Mouse (Mus musculus) spleen, adult 2 months (tissue): ENCODE data around the gene Osbpl10. TPM values are rescaled to one million over a fixed set of nuclear protein-coding genes. Genes with fewer than 3 reads are reported as not detected.

Source experiments
- DNase-seq, 2 experiments: peaks; one replicate each; pipeline versions ENCODE4 v3.0.0 to v3.0.0-alpha.2; 2012 to 2021; ENCODE audit warnings: low spot score in 2 of 2, low read depth in 1 of 2
- H3K27ac ChIP-seq: fragments of 200-500 bp; 2 replicates; pipeline ENCODE4 v1.5.1; 2012; ENCODE audit warnings: low read length, inconsistent platforms; ENCODE audit not compliant: insufficient read depth
- H3K27me3 ChIP-seq: fragments of 200-500 bp; 2 replicates; pipeline ENCODE4 v1.6.1; 2012; ENCODE audit warnings: mild to moderate bottlenecking, moderate library complexity, low read length, inconsistent platforms; ENCODE audit not compliant: control insufficient read depth, insufficient read depth
- H3K36me3 ChIP-seq: fragments of 200-500 bp; 2 replicates; pipeline ENCODE4 v1.6.1; 2012; ENCODE audit warnings: mild to moderate bottlenecking, low read length, inconsistent platforms; ENCODE audit not compliant: control insufficient read depth, insufficient read depth
- H3K4me1 ChIP-seq: fragments of 200-500 bp; 2 replicates; pipeline ENCODE4 v1.6.1; 2011; ENCODE audit warnings: inconsistent platforms; ENCODE audit not compliant: control insufficient read depth, insufficient read depth, insufficient read length
- H3K4me3 ChIP-seq: fragments of 200-500 bp; 2 replicates; pipeline ENCODE4 v1.5.1; 2011; ENCODE audit warnings: mild to moderate bottlenecking, inconsistent platforms; ENCODE audit not compliant: insufficient read depth, insufficient read length; ENCODE audit errors: extremely low read depth
- CTCF ChIP-seq: fragments of 200-500 bp; IDR thresholded peaks from 2 replicates; pipeline ENCODE4 v1.5.1; 2011; ENCODE audit warnings: mild to moderate bottlenecking, inconsistent platforms; ENCODE audit not compliant: insufficient read depth, insufficient read length, insufficient replicate concordance; ENCODE audit errors: extremely low read depth
- POLR2A ChIP-seq: fragments of 200-500 bp; IDR thresholded peaks from 2 replicates; pipeline ENCODE4 v1.6.1; 2011; ENCODE audit warnings: low read depth, low read length, inconsistent platforms
- WGBS: fragments of 180-500 bp; shearing (Covaris S2); methylation state at CpG from one replicate; pipeline ENCODE4 v1.1.7; 2018; 5-methylcytosine and 5-hydroxymethylcytosine counted together
- polyA plus RNA-seq: library from polyadenylated mRNA; depleted of rRNA; stranded (reverse); fragments of >200 nt; gene quantifications from 2 replicates; pipeline ENCODE4 v1.2.3, GENCODE M21; 2012; rRNA removed

Osbpl10 gene
- polyA plus RNA-seq, 1 experiment: 0.54 TPM

GRCm38 (mm10) chr9:115278641-115279040 is 300.3 kb downstream of the Osbpl10 start:
- H3K27ac ChIP-seq: no peak overlapping the region
- peaks cover 20% of the 10 kb centered on the region for H3K36me3 ChIP-seq
- TF ChIP-seq CTCF (no peak), POLR2A (no peak)
- H3K4me1 ChIP-seq: no peaks in the 10 kb centered on the region; the same call in 1 of the 2 replicates
- H3K27me3 ChIP-seq: no peaks in the 10 kb centered on the region
- DNase-seq: no peak
- H3K4me3 ChIP-seq: no peak overlapping the region
- WGBS: 96% methylated on average over 1 of the region's 1 CpGs

Other genes starting within 250 kb of the Osbpl10 start
- gene Cmtm6, start 247.5 kb upstream of the Osbpl10 start, polyA plus RNA-seq: 36.7 and 38.5 TPM in 2 replicates
- gene Cmtm7, start 196.7 kb upstream of the Osbpl10 start, polyA plus RNA-seq: 237 and 317 TPM in 2 replicates
- gene Cmtm8, start 134.4 kb upstream of the Osbpl10 start, polyA plus RNA-seq: 5.8 and 7.9 TPM in 2 replicates
- gene Gpd1l, start 44.6 kb upstream of the Osbpl10 start, polyA plus RNA-seq: 25.7 and 29.1 TPM in 2 replicates
- 30.7 and 50.7 TPM in 2 replicates for gene Rps27rt, start 4.2 kb downstream of the Osbpl10 start, polyA plus RNA-seq